Mouse (Mus musculus) CH12.LX (cell line): ENCODE measurements around the gene Atp12a. TPM values are rescaled to one million over a fixed set of nuclear protein-coding genes. Genes with fewer than 3 reads are reported as not detected.

Experiments used
- DNase-seq: peaks from one replicate; pipeline ENCODE4 v3.0.0-alpha.2; 2013; ENCODE audit errors: extremely low read depth
- H3K27ac ChIP-seq: 2 replicates; pipeline ENCODE4 v1.5.1; 2012; ENCODE audit warnings: low read depth, mild to moderate bottlenecking, control low read depth, moderate library complexity; ENCODE audit not compliant: insufficient read depth
- H3K27me3 ChIP-seq: replicated peaks from 2 replicates; pipeline ENCODE3; 2012; ENCODE audit warnings: inconsistent platforms
- H3K36me3 ChIP-seq, 2 experiments: replicated peaks in 1 of 2; 2 replicates each; pipeline versions ENCODE3 to v1.6.1; 2012; ENCODE audit warnings: inconsistent platforms in 1 of 2, low read length in 1 of 2, mild to moderate bottlenecking in 1 of 2, mixed read lengths in 1 of 2, moderate library complexity in 1 of 2; ENCODE audit not compliant: control insufficient read depth in 1 of 2, insufficient read depth in 1 of 2
- H3K4me1 ChIP-seq, 2 experiments: 2 replicates each; pipeline ENCODE4 v1.6.1; 2012; ENCODE audit warnings: inconsistent platforms in 1 of 2, moderate library complexity in 1 of 2; ENCODE audit not compliant: insufficient read depth in 2 of 2, control insufficient read depth in 1 of 2
- H3K4me2 ChIP-seq: 2 replicates; pipeline ENCODE4 v1.6.1; 2012; ENCODE audit warnings: low read depth, mild to moderate bottlenecking, control low read depth; ENCODE audit not compliant: poor library complexity, insufficient read depth, severe bottlenecking
- H3K4me3 ChIP-seq, 3 experiments: fragments of 150-350 bp in 1 of 3; sonication (generic) in 1 of 3; replicated peaks in 1 of 3; 2 replicates each; pipeline versions ENCODE3 to v1.5.1; 2011 to 2012; ENCODE audit warnings: low read depth in 2 of 3, low read length in 2 of 3, mild to moderate bottlenecking in 2 of 3, moderate library complexity in 2 of 3, control low read depth in 1 of 3, improper control_type of control experiment in 1 of 3, inconsistent platforms in 1 of 3, mixed read lengths in 1 of 3; ENCODE audit not compliant: poor library complexity in 1 of 3
- H3K79me2 ChIP-seq: replicated peaks from 2 replicates; pipeline ENCODE4 v1.6.1; 2012; ENCODE audit warnings: mild to moderate bottlenecking, moderate library complexity; ENCODE audit not compliant: control insufficient read depth, poor library complexity, insufficient read depth, severe bottlenecking; ENCODE audit errors: extremely low read depth
- H3K9ac ChIP-seq: 2 replicates; pipeline ENCODE4 v1.6.1; 2012; ENCODE audit warnings: low read depth, mild to moderate bottlenecking, control low read depth, moderate library complexity; ENCODE audit not compliant: insufficient read depth
- H3K9me3 ChIP-seq: replicated peaks from 2 replicates; pipeline ENCODE3; 2012; ENCODE audit warnings: low read length, inconsistent platforms, mixed read lengths
- CHD1 ChIP-seq: IDR thresholded peaks from 2 replicates; pipeline ENCODE4 v1.6.1; 2012; ENCODE audit warnings: low read depth, low read length, improper control_type of control experiment, inconsistent platforms
- CTCF ChIP-seq, 2 experiments: IDR thresholded peaks in 1 of 2; conservative IDR thresholded peaks in 1 of 2; 2 replicates each; pipeline ENCODE4 v1.5.1; 2011 to 2012; ENCODE audit warnings: low read depth in 2 of 2, low read length in 2 of 2, improper control_type of control experiment in 1 of 2, inconsistent platforms in 1 of 2, mild to moderate bottlenecking in 1 of 2, moderate library complexity in 1 of 2
- E2F4 ChIP-seq: IDR thresholded peaks from 2 replicates; pipeline ENCODE4 v1.6.1; 2011; ENCODE audit warnings: low read depth, low read length, improper control_type of control experiment; ENCODE audit not compliant: insufficient replicate concordance
- EP300 ChIP-seq: IDR thresholded peaks from 2 replicates; pipeline ENCODE4 v1.6.1; 2011; ENCODE audit warnings: low read length, improper control_type of control experiment
- GABPA ChIP-seq: IDR thresholded peaks from 2 replicates; pipeline ENCODE4 v1.6.1; 2012; ENCODE audit warnings: low read depth, low read length, improper control_type of control experiment, inconsistent platforms; ENCODE audit not compliant: insufficient replicate concordance
- HCFC1 ChIP-seq: IDR thresholded peaks from 2 replicates; pipeline ENCODE4 v1.6.1; 2012; ENCODE audit warnings: low read depth, mild to moderate bottlenecking, inconsistent platforms, low read length, improper control_type of control experiment
- IRF4 ChIP-seq: IDR thresholded peaks from 2 replicates; pipeline ENCODE4 v1.6.1; 2014; ENCODE audit warnings: low read depth, mild to moderate bottlenecking, inconsistent platforms, low read length, improper control_type of control experiment
- KAT2A ChIP-seq: IDR thresholded peaks from 2 replicates; pipeline ENCODE4 v1.6.1; 2012; ENCODE audit warnings: low read length, improper control_type of control experiment, inconsistent platforms; ENCODE audit not compliant: insufficient replicate concordance
- MAFK ChIP-seq: IDR thresholded peaks from 2 replicates; pipeline ENCODE4 v1.6.1; 2011; ENCODE audit warnings: low read length, improper control_type of control experiment; ENCODE audit not compliant: insufficient replicate concordance
- MAX ChIP-seq: IDR thresholded peaks from 2 replicates; pipeline ENCODE4 v1.6.1; 2011; ENCODE audit warnings: low read length, improper control_type of control experiment
- MAZ ChIP-seq: IDR thresholded peaks from 2 replicates; pipeline ENCODE4 v1.6.1; 2012; ENCODE audit warnings: low read depth, mild to moderate bottlenecking, inconsistent platforms, low read length, improper control_type of control experiment, moderate library complexity
- MEF2A ChIP-seq: IDR thresholded peaks from 2 replicates; pipeline ENCODE4 v1.6.1; 2014; ENCODE audit warnings: low read depth, mild to moderate bottlenecking, inconsistent platforms, low read length, improper control_type of control experiment, borderline replicate concordance
- MXI1 ChIP-seq: IDR thresholded peaks from 2 replicates; pipeline ENCODE4 v1.6.1; 2011; ENCODE audit warnings: mild to moderate bottlenecking, low read depth, low read length, improper control_type of control experiment
- POLR2A ChIP-seq: IDR thresholded peaks from 2 replicates; pipeline ENCODE4 v1.6.1; 2011; ENCODE audit warnings: low read depth, mild to moderate bottlenecking, improper control_type of control experiment, low read length
- RCOR1 ChIP-seq: conservative IDR thresholded peaks from 2 replicates; pipeline ENCODE4 v1.6.1; 2012; ENCODE audit warnings: low read depth, mild to moderate bottlenecking, inconsistent platforms, low read length, improper control_type of control experiment
- SMC3 ChIP-seq: IDR thresholded peaks from 2 replicates; pipeline ENCODE4 v1.6.1; 2011; ENCODE audit warnings: low read depth, low read length, improper control_type of control experiment
- TBP ChIP-seq: conservative IDR thresholded peaks from 2 replicates; pipeline ENCODE4 v1.6.1; 2011; ENCODE audit warnings: low read depth, low read length, improper control_type of control experiment
- UBTF ChIP-seq: IDR thresholded peaks from 2 replicates; pipeline ENCODE4 v1.6.1; 2012; ENCODE audit warnings: low read depth, mild to moderate bottlenecking, inconsistent platforms, low read length, improper control_type of control experiment, moderate library complexity
- USF1 ChIP-seq: IDR thresholded peaks from 2 replicates; pipeline ENCODE4 v1.6.1; 2014; ENCODE audit warnings: low read depth, mild to moderate bottlenecking, inconsistent platforms, low read length, improper control_type of control experiment
- USF2 ChIP-seq: conservative IDR thresholded peaks from 2 replicates; pipeline ENCODE4 v1.6.1; 2011; ENCODE audit warnings: low read depth, low read length, improper control_type of control experiment
- ZKSCAN1 ChIP-seq: IDR thresholded peaks from 2 replicates; pipeline ENCODE4 v1.6.1; 2012; ENCODE audit warnings: low read depth, inconsistent platforms, low read length, improper control_type of control experiment, borderline replicate concordance
- dilution Hi-C: fragments of 300-500 bp; cut with MboI; formaldehyde crosslinking; loops from 2 replicates; pipeline ENCODE4 v1.14.3; 2020; ENCODE audit warnings: low sequenced_read_pairs; ENCODE audit not compliant: extremely low pct_unique_long_range_greater_than_20kb, extremely low pct_ligation_motif_present
- in situ Hi-C: fragments of 300-500 bp; cut with MboI; formaldehyde crosslinking; loops from 3 replicates; pipeline ENCODE4 v1.14.3; 2019; ENCODE audit warnings: low sequenced_read_pairs, low pct_ligation_motif_present, low pct_unique_long_range_greater_than_20kb, mixed read lengths
- polyA plus RNA-seq: library from polyadenylated mRNA; unstranded; fragments of >175 nt; gene quantifications from 2 replicates; pipeline ENCODE4 v1.2.1, GENCODE M21; 2012; ENCODE audit warnings: low read depth; ENCODE audit not compliant: insufficient read length
- total RNA-seq, 2 experiments: library from RNA; depleted of rRNA; stranded (reverse); fragments of 300-350 nt in 1 of 2; fragments of >200 nt in 1 of 2; gene quantifications; 2 replicates each; pipeline ENCODE4 v1.2.3; 2012 to 2014

The Atp12a gene
- total and polyA plus RNA-seq, 3 experiments: not detected

DNA sequence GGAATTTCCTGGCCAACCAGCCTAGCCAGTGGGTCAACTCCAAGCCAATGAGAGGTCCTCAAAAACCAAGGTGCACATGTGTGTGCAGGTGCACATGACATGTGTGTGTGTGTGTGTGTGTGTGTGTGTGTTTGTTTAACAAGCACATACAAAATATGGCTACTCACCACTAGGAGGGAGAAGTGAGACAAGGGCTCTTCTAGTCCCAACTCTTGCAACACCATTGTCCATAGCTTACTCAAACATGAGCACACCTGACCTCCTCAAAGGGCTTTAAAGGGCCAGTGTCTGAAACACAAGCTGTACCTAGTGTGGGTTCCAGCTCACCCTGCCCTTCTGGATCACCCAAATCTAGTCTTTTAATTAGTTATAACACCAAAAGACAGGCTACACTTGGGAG lies 12.9 kb downstream of the Atp12a start:
- Histone ChIP-seq H3K9ac (no peak overlapping the region), H3K27ac (no peak overlapping the region), H3K27me3 (no peaks in the 10 kb centered on the region), H3K9me3 (no peaks in the 10 kb centered on the region), H3K4me3 (no peak overlapping the region), H3K36me3 (no peaks in the 10 kb centered on the region), H3K4me1 (peaks cover 3 to 6% of the 10 kb centered on the region in 2 experiments; a peak in 1 of 4 replicates), H3K79me2 (no peaks in the 10 kb centered on the region), H3K4me2 (no peak overlapping the region)
- TF ChIP-seq CTCF (conservative IDR thresholded peaks at IDR 0.05 in 1 of 2, IDR thresholded peaks at IDR 0.05 in 1 of 2; ENCODE audit: low read depth in 2 of 2, low read length in 2 of 2) (peak in 1 of 2 experiments; percentile 15; a peak in 2 of 4 replicates), MAFK (no peak), RCOR1 (no peak), UBTF (no peak), USF2 (no peak), USF1 (no peak), IRF4 (no peak)
- dilution Hi-C loops (no loop called here), in situ Hi-C loops (loop anchor here (10.0 to 25.0 kb wide), 2 partner anchors 410 to 687 kb away; partner anchors contain the start of gene Pspc1)
- no peak for DNase-seq

DNA sequence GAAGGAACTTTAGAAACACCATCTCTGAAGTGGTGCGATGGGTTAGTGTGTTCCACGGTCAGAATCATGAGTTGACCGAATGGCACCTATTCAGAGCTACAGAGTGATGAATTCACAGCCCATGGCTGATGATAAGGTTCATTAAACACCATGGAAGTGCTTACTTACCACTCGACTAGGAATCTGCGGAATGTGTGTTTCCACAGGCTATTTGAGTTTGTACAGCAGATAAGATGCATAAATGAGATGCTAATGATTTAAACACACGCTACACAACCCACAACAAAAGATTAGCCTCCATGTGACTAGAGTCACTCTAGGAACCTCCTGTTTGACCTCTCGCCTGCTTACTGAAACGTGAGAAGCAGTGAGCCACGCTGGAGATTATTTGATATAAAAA lies 14.5 kb downstream of the Atp12a start:
- no peak overlapping the region for H3K27ac ChIP-seq
- no peaks in the 10 kb centered on the region for H3K79me2 ChIP-seq
- H3K9me3 ChIP-seq: no peaks in the 10 kb centered on the region
- no peak overlapping the region for H3K9ac ChIP-seq
- H3K27me3 ChIP-seq: no peaks in the 10 kb centered on the region
- dilution Hi-C loops: no loop called here
- H3K4me2 ChIP-seq: no peak overlapping the region
- H3K4me1 ChIP-seq: peaks cover 0 to 6% of the 10 kb centered on the region in 2 experiments; a peak in 1 of 4 replicates
- H3K36me3 ChIP-seq: no peaks in the 10 kb centered on the region
- TF ChIP-seq MEF2A: no peak
- no peak for TF ChIP-seq TBP
- TF ChIP-seq MAZ: no peak
- TF ChIP-seq MAX: no peak
- no peak for TF ChIP-seq CHD1
- no peak for TF ChIP-seq SMC3
- no peak for TF ChIP-seq POLR2A
- no peak for TF ChIP-seq MXI1
- no peak for TF ChIP-seq KAT2A
- TF ChIP-seq E2F4: no peak
- TF ChIP-seq GABPA: no peak
- no peak for TF ChIP-seq EP300
- no peak for TF ChIP-seq HCFC1
- TF ChIP-seq IRF4: no peak
- no peak for TF ChIP-seq ZKSCAN1
- TF ChIP-seq, all 38 proteins: peak for 0
- DNase-seq: no peak
- H3K4me3 ChIP-seq: no peak overlapping the region
- in situ Hi-C loops: loop anchor here (10.0 to 25.0 kb wide), 2 partner anchors 408 to 685 kb away; partner anchors contain the start of gene Pspc1
